Mouse (Mus musculus): ENCODE results near the gene Nr1i3.

Gene Nr1i3

GRCm38 (mm10) chr1:171213801-171214496 is at the start of gene Nr1i3:
Gene Nr1i3 (plus strand): TSS chr1:171213970.
- no peak for DNase-seq (ENCODE audit: low spot score)

GRCm38 (mm10) chr1:171164258-171164657 is 49.5 kb upstream of the Nr1i3 start:
- DNase-seq (ENCODE audit: low spot score): no peak

GRCm38 (mm10) chr1:171165629-171166345 is 48.0 kb upstream of the Nr1i3 start:
- no peak for DNase-seq (ENCODE audit: low spot score)

GRCm38 (mm10) chr1:171168906-171169305 is 44.9 kb upstream of the Nr1i3 start:
- no peak for DNase-seq (ENCODE audit: low spot score)

- DNase-seq (ENCODE audit: low spot score): no peak
These were observed 43.9 kb upstream of the Nr1i3 start for GRCm38 (mm10) chr1:171169913-171170312.

- DNase-seq (ENCODE audit: low spot score): no peak
These were observed 42.6 kb upstream of the Nr1i3 start for GRCm38 (mm10) chr1:171171138-171171537.

- no peak for DNase-seq (ENCODE audit: low spot score)
These were observed 41.0 kb upstream of the Nr1i3 start for GRCm38 (mm10) chr1:171172779-171173178.

GRCm38 (mm10) chr1:171179487-171180171 is 34.1 kb upstream of the Nr1i3 start:
- no peak for DNase-seq (ENCODE audit: low spot score)

- no peak for DNase-seq (ENCODE audit: low spot score)
These were observed 30.7 kb upstream of the Nr1i3 start for GRCm38 (mm10) chr1:171183025-171183424.

- no peak for DNase-seq (ENCODE audit: low spot score)
These were observed 30.1 kb upstream of the Nr1i3 start for GRCm38 (mm10) chr1:171183620-171184019.

GRCm38 (mm10) chr1:171184314-171184713 is 29.5 kb upstream of the Nr1i3 start:
- DNase-seq (ENCODE audit: low spot score): no peak

- no peak for DNase-seq (ENCODE audit: low spot score)
These were observed 28.1 kb upstream of the Nr1i3 start for GRCm38 (mm10) chr1:171185655-171186054.

- DNase-seq (ENCODE audit: low spot score): no peak
These were observed 25.7 kb upstream of the Nr1i3 start for GRCm38 (mm10) chr1:171187851-171188700.

- no peak for DNase-seq (ENCODE audit: low spot score)
These were observed 24.7 kb upstream of the Nr1i3 start for GRCm38 (mm10) chr1:171189046-171189445.

GRCm38 (mm10) chr1:171189476-171190114 is 24.2 kb upstream of the Nr1i3 start:
- DNase-seq (ENCODE audit: low spot score): no peak

- no peak for DNase-seq (ENCODE audit: low spot score)
These were observed 22.9 kb upstream of the Nr1i3 start for GRCm38 (mm10) chr1:171190832-171191231.

GRCm38 (mm10) chr1:171192283-171192682 is 21.5 kb upstream of the Nr1i3 start:
- no peak for DNase-seq (ENCODE audit: low spot score)

GRCm38 (mm10) chr1:171193093-171193840 is 20.5 kb upstream of the Nr1i3 start:
- no peak for DNase-seq (ENCODE audit: low spot score)

GRCm38 (mm10) chr1:171193911-171194830 is 19.6 kb upstream of the Nr1i3 start:
- DNase-seq (ENCODE audit: low spot score): no peak

Data from ovary, postnatal 10 days (tissue).